Mouse (Mus musculus) yolk sac, embryonic 10.5 days (tissue): ENCODE measurements around the gene Slc7a14.
"Not testable (repeated sequence)": the region's sequence is repeated elsewhere in the genome, so short reads cannot be mapped to it uniquely, and the experiment has no call there.

ENCODE experiments used
- DNase-seq: peaks from one replicate; pipeline ENCODE4 v3.0.0-alpha.2; 2017; ENCODE audit warnings: low spot score

Slc7a14 gene

GRCm38 (mm10) chr3:31309934-31310787 lies at the start of gene Slc7a14:
Gene Slc7a14 (minus strand): TSS chr3:31310378.
- no peak for DNase-seq

- no peak for DNase-seq
These were observed 36.4 kb upstream of the Slc7a14 start for GRCm38 (mm10) chr3:31346540-31346939.

- DNase-seq = no peak
These were observed 35.6 kb upstream of the Slc7a14 start for GRCm38 (mm10) chr3:31345766-31346165.

GRCm38 (mm10) chr3:31339236-31339635 lies 29.1 kb upstream of the Slc7a14 start:
- no peak for DNase-seq

- no peak for DNase-seq
These were observed 18.2 kb upstream of the Slc7a14 start for GRCm38 (mm10) chr3:31328237-31328836.

DNA sequence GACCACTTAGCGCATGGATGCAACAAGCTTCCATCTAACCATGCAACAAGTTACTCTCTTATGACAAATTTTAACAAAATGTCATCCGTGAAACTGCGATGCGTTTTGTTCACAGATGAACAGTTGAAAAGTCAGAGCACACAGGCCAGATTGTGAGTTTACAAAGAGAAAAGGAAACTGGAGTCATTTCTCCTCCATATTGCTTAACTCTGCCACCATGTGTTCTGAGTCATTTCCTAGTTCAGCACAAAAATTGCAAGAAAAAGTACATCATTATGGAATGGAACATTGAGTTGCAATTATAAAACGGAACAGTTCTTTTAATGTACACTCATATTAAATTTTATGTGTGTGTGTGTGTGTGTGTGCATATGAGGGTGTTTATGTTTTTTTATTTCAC lies 17.6 kb upstream of the Slc7a14 start:
- DNase-seq = no peak

GRCm38 (mm10) chr3:31324231-31324654 lies 14.1 kb upstream of the Slc7a14 start:
- DNase-seq = no peak

DNA sequence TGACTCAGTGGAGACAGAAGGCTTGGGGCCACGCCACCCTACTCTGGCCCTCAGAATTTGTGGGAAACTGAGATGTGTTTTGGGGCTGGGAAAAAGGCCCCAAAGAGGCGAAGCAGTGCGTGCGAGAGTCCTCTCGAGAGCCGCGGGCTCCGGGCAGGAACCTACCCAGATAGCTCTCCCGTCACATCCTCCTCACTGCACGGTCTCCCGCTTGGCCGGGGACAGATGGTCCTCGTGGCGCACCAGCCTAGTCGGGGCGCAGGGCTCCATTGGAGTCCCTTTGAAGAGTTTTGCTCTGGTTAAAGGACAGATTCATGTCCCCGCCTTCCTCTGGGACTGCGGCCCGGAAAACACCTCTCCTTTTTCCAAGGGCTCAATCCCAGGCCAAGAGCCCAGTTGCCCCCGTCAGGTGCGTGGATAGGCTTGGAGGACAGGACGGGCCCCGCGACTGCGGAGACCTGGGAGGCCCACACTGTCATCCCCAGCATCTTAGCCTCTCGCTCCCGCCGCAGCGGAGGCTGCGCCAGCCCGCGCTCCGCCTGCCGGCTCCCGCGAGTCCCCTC lies 726 bp downstream of the Slc7a14 start:
- DNase-seq = no peak

- DNase-seq = peak; percentile 56
These were observed 1.3 kb downstream of the Slc7a14 start for GRCm38 (mm10) chr3:31308906-31309305.

DNA sequence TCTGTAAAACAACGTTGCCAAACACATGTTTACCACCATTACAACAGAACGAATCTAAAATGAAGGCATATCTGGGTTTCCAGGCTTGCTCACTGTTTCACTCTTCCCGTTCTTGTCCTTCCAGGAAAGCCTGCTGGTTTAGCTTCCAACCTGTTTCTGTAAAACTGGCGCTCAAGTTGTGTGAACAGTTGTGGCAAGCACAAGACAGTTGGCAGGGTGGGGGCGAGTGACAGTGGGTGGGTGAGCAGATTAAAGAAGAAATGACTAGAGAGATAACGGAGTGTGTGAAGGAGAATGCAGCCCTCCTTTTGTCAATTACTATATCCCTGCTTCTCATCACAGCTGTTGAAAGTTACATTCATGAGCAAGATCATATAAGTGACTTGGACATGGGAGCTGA lies 2.2 kb downstream of the Slc7a14 start:
- no peak for DNase-seq

DNA sequence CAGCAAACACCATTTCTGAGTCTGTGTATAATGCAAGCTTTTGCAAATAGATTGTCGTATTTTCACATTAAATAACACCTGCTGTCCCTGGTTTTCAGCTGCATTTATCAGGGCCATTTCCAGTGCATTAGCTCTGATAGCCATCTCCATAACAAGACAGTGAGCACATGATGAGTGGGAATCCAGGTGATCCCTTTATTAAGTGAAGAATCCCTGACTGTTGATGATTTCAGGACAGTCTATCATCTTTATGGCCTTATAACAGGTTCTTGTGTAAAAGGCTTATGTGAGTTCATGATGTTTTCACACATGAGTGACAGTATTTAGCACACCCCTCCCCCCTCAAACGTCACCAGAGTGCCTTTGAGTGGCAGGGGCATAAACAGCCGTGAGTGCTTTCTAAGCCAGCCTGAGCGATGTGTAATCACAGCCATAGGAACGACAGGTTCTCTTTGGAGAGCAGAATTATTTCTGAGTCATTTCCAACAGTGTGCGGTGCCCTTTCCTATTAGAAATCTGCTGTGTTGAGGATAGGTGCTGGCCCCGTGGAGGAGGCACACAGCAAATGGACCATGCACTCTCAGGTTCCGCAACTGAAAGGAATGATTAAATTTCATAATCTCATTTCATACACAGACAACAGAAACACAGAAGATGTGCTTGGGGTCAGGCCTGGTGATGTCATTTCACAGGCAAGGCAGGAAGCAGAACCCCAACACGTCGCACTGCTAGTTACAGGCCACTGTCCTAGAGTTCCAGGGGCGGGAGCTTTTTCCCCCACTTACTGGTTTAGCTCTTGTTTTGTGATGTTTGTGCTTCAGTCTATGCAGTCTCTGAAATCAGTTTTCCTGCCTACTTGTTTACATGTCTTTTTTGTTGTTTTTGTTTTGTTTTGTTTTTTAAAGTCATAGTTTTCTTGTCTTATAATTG lies 18.2 kb downstream of the Slc7a14 start:
- no peak for DNase-seq

DNA sequence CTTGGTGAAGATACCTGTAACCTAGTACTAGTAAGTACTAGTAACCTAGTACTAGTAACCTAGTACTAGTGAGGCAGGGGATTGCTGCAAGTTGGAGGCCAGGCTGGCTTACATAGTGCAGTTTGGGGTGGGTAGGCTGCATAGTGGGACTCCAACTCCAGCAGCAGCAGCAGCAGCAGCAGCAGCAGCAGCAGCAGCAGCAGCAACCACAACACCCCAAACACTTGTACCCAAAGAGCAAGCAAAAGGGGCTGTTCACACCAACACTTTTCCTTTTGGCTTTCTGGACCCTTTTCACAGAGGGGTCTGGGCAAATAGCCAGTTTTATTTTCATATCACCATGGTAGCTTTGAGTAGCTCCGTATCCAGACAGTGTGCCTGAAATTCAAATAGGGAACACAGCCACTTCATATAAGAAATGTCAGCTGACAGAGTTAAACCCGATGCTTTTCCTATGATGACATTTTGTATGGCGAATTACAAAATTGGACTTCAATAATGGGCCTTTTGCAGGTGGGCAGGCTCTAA lies 22.7 kb downstream of the Slc7a14 start:
- no peak for DNase-seq

DNA sequence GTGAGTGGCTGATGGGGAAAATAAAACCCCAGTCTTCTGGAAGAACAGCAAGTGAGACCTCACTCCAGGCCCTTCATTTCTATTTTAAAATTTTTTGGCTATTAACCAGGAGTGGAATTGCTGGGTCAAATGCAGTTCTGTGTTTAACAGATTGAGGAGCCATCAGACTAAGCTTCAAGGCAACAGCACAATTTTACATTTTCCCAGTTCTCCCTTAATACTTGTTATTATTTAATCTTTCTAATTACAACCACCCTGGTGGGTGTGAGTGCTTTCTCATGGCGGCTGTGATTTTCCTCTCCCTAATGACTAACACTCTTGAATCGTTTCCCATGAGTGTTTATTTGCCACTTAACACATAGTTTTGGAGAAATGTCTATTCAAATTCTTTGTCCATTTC lies 29.1 kb downstream of the Slc7a14 start:
- DNase-seq = no peak

DNA sequence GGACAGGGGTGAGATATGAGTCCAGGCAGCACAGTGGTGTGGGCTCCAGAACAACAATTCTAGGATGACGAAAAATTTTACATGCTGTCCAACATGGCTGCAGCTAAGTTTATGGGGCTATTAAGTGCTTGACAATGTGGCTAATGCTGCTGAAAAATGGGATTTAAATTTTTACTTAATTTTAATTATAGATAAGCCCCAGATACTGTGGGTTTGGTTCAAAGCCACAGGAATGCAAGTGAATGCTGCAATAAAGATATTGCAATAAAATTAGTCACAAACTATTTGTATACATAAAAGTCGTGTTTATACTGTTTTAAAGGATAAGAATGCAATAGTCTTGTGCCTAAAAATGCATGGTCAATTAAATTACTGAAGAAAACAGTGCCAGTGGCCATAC lies 35.3 kb downstream of the Slc7a14 start:
- no peak for DNase-seq

GRCm38 (mm10) chr3:31273247-31273646 lies 36.9 kb downstream of the Slc7a14 start:
- DNase-seq = not testable (repeated sequence)

GRCm38 (mm10) chr3:31272635-31273034 lies 37.5 kb downstream of the Slc7a14 start:
- DNase-seq = no peak

DNA sequence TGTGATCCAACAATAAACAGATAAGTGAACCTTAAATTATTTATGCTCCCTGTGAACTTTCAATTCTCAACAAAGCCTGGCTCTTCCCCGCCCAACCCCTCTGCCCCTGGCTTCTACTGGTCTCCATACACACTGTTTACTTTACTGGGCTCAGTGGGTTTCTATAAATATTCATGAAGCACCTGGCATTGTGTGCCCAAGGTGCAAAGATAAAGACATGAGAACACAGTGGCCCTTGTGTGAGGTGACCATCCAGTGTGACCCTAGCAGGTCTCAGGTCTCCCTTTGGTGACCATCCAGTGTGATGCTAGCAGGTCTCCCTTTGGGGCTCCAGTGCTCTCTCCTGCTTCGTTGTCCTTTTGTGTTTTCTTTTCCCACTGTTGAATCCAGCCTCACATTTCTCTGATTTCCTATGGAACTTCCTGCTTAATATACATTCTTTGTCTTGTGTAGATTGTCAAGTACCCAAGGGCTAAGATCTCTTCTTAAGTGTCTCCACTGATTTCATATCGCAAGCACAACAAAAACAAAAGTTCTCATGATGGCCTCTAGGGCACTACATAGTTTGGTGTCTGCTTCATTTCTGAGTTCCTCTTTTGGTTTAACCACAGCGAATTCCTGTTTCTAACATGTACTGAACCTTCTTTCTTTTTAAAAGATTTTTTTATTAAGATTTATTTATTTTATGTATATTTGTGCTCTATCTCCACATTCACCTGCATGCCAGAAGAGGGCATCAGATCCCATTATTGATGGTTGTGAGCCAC lies 40.4 kb downstream of the Slc7a14 start:
- DNase-seq = no peak

GRCm38 (mm10) chr3:31267921-31268320 lies 42.3 kb downstream of the Slc7a14 start:
- no peak for DNase-seq

GRCm38 (mm10) chr3:31266941-31267340 lies 43.2 kb downstream of the Slc7a14 start:
- DNase-seq = no peak

DNA sequence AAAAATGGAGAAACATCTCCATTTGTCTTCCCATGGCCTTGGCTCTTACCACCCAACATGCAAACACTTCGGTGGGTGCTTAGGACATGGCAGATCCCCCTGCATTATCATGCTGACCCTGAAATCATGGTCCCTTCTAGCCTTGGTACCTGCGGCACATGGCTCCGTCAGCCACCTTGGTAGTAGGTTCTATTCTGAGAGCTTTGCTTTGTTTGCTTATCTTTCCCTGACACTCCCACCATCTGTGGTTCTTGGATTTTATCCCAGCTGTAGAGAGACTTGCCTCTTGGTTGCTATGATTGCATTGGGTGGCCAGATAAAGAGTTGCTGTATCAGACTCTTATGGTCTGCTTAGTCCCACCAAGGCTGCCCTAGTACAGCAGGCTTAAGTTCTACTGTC lies 46.6 kb downstream of the Slc7a14 start:
- no peak for DNase-seq

DNA sequence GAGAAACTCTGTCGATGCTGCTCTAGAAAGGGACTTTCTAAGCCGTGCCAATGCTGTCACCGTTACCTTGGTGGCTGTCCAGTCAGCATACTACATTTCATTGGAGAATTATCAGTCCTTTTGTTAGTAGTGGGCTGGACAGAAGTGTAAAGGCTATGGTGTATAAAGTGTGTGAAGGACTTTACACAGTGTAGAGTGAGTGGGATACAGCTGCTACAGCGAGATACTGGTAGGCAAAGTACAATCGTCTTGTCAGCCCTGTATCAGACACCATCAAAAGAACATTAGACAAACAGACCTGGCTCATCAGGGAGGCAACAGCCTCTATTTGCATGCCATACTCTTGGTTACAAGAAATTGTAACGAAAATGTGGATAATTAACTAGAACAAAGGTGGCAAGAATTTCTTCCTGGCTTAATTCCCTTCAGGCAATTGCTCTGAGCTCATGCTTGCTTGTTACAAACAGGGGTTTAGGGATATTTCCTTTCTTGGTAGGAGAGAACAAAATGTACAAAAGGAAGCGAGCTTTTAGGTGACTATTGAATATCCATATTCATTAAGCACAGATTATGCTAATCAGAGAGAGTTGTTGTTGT lies 48.7 kb downstream of the Slc7a14 start:
- no peak for DNase-seq
